Mouse (Mus musculus): ENCODE data around the gene P2rx4. TPM values are rescaled to one million over a fixed set of nuclear protein-coding genes. Genes with fewer than 3 reads are reported as not detected.

P2rx4 gene
- total RNA-seq, 2 experiments from 2014 or later = 5.7 to 29.1 TPM

- ATAC-seq (replicated peaks; ENCODE audit: low FRiP score, low TSS enrichment, poor library complexity, severe bottlenecking) = no peak
Observed at GRCm38 (mm10) chr5:122736761-122737160, 29.4 kb downstream of the P2rx4 start.

GRCm38 (mm10) chr5:122743880-122744422 is 36.6 kb downstream of the P2rx4 start:
- ATAC-seq (replicated peaks; ENCODE audit: low FRiP score, low TSS enrichment, poor library complexity, severe bottlenecking) = no peak

GRCm38 (mm10) chr5:122747950-122748349 is 40.6 kb downstream of the P2rx4 start:
- no peak for ATAC-seq (replicated peaks; ENCODE audit: low FRiP score, low TSS enrichment, poor library complexity, severe bottlenecking)

GRCm38 (mm10) chr5:122754477-122754876 is 47.1 kb downstream of the P2rx4 start:
- no peak for ATAC-seq (replicated peaks; ENCODE audit: low FRiP score, low TSS enrichment, poor library complexity, severe bottlenecking)

GRCm38 (mm10) chr5:122755620-122756019 is 48.3 kb downstream of the P2rx4 start:
- ATAC-seq (replicated peaks; ENCODE audit: low FRiP score, low TSS enrichment, poor library complexity, severe bottlenecking) = no peak

GRCm38 (mm10) chr5:122756144-122756543 is 48.8 kb downstream of the P2rx4 start:
- no peak for ATAC-seq (replicated peaks; ENCODE audit: low FRiP score, low TSS enrichment, poor library complexity, severe bottlenecking)

GRCm38 (mm10) chr5:122756680-122757079 is 49.3 kb downstream of the P2rx4 start:
- ATAC-seq (replicated peaks; ENCODE audit: low FRiP score, low TSS enrichment, poor library complexity, severe bottlenecking) = no peak

GRCm38 (mm10) chr5:122763271-122764031 is 56.1 kb downstream of the P2rx4 start:
- no peak for ATAC-seq (replicated peaks; ENCODE audit: low FRiP score, low TSS enrichment, poor library complexity, severe bottlenecking)

- no peak for ATAC-seq (replicated peaks; ENCODE audit: low FRiP score, low TSS enrichment, poor library complexity, severe bottlenecking)
Observed at GRCm38 (mm10) chr5:122764032-122764464, 56.7 kb downstream of the P2rx4 start.

- ATAC-seq (replicated peaks; ENCODE audit: low FRiP score, low TSS enrichment, poor library complexity, severe bottlenecking) = no peak
Observed at GRCm38 (mm10) chr5:122767283-122767682, 59.9 kb downstream of the P2rx4 start.

GRCm38 (mm10) chr5:122769101-122769568 is 61.8 kb downstream of the P2rx4 start:
- ATAC-seq (replicated peaks; ENCODE audit: low FRiP score, low TSS enrichment, poor library complexity, severe bottlenecking) = peak; percentile 64

- ATAC-seq (replicated peaks; ENCODE audit: low FRiP score, low TSS enrichment, poor library complexity, severe bottlenecking) = no peak
Observed at GRCm38 (mm10) chr5:122770304-122770703, 63.0 kb downstream of the P2rx4 start.

- no peak for ATAC-seq (replicated peaks; ENCODE audit: low FRiP score, low TSS enrichment, poor library complexity, severe bottlenecking)
Observed at GRCm38 (mm10) chr5:122770806-122771261, 63.5 kb downstream of the P2rx4 start.

- ATAC-seq (replicated peaks; ENCODE audit: low FRiP score, low TSS enrichment, poor library complexity, severe bottlenecking) = no peak
Observed at GRCm38 (mm10) chr5:122771428-122771827, 64.1 kb downstream of the P2rx4 start.

GRCm38 (mm10) chr5:122773756-122774155 is 66.4 kb downstream of the P2rx4 start:
- ATAC-seq (replicated peaks; ENCODE audit: low FRiP score, low TSS enrichment, poor library complexity, severe bottlenecking) = no peak

GRCm38 (mm10) chr5:122774743-122775611 is 67.6 kb downstream of the P2rx4 start:
- ATAC-seq (replicated peaks; ENCODE audit: low FRiP score, low TSS enrichment, poor library complexity, severe bottlenecking) = peak; percentile 82

GRCm38 (mm10) chr5:122775646-122776286 is 68.4 kb downstream of the P2rx4 start:
- no peak for ATAC-seq (replicated peaks; ENCODE audit: low FRiP score, low TSS enrichment, poor library complexity, severe bottlenecking)

- no peak for ATAC-seq (replicated peaks; ENCODE audit: low FRiP score, low TSS enrichment, poor library complexity, severe bottlenecking)
Observed at GRCm38 (mm10) chr5:122777322-122777721, 70.0 kb downstream of the P2rx4 start.
